Mouse (Mus musculus) liver, embryonic 16.5 days (tissue): ENCODE results near the gene Gm20547. TPM values are rescaled to one million over a fixed set of nuclear protein-coding genes. Genes with fewer than 3 reads are reported as not detected.

Experiments used
- ATAC-seq: fragments of 200-750 bp; cut with Nextera tagmentation; 2 replicates; pipeline ENCODE4 v1.8.0; 2017; ENCODE audit warnings: low read depth, mild to moderate bottlenecking, moderate number of reproducible peaks, moderate library complexity
- H3K27ac ChIP-seq: fragments of 300-500 bp; sonication (generic); 2 replicates; pipeline ENCODE4 v1.5.1; 2014; ENCODE audit warnings: mild to moderate bottlenecking, low read length
- H3K27me3 ChIP-seq: fragments of 300-500 bp; sonication (generic); 2 replicates; pipeline ENCODE4 v1.6.1; 2014; ENCODE audit warnings: low read depth, low read length, mixed read lengths; ENCODE audit not compliant: control insufficient read depth, insufficient read depth
- H3K36me3 ChIP-seq: fragments of 300-500 bp; sonication (generic); 2 replicates; pipeline ENCODE4 v1.6.1; 2014; ENCODE audit warnings: mild to moderate bottlenecking; ENCODE audit not compliant: control insufficient read depth, insufficient read depth
- H3K4me1 ChIP-seq: fragments of 300-500 bp; sonication (generic); 2 replicates; pipeline ENCODE4 v1.6.1; 2014; ENCODE audit warnings: low read depth, low read length, mixed read lengths; ENCODE audit not compliant: control insufficient read depth
- H3K4me2 ChIP-seq: fragments of 300-500 bp; sonication (generic); 2 replicates; pipeline ENCODE4 v1.6.1; 2014; ENCODE audit warnings: low read depth, low read length, mixed read lengths
- H3K4me3 ChIP-seq: fragments of 300-500 bp; sonication (generic); 2 replicates; pipeline ENCODE4 v1.5.1; 2014; ENCODE audit warnings: low read depth, mild to moderate bottlenecking, low read length
- H3K9ac ChIP-seq: fragments of 300-500 bp; sonication (generic); 2 replicates; pipeline ENCODE4 v1.6.1; 2014; ENCODE audit warnings: low read depth, low read length
- H3K9me3 ChIP-seq: fragments of 300-500 bp; sonication (generic); replicated peaks from 2 replicates; pipeline ENCODE4 v1.6.1; 2016; ENCODE audit warnings: low read length; ENCODE audit not compliant: control insufficient read depth
- WGBS: fragments of 180-500 bp; shearing (Covaris S2); extraction: QIAGEN DNeasy Blood & Tissue Kit; methylation state at CpG from one replicate; pipeline ENCODE4 v1.1.7; 2014; ENCODE audit not compliant: insufficient replicate concordance; 5-methylcytosine and 5-hydroxymethylcytosine counted together
- polyA plus RNA-seq: library from polyadenylated mRNA; unstranded; fragments of >200 nt; fragmentation: Nextera tagmentation; extraction: Ambion mirVana; gene quantifications from 2 replicates; pipeline ENCODE4 v1.2.1, GENCODE M21; 2015

The Gm20547 gene
- polyA plus RNA-seq = not detected in 2 replicates

- peak within 1 kb of the TSS; percentile 51 for H3K4me2 ChIP-seq
- H3K36me3 ChIP-seq = no peaks in the 10 kb centered on the region
- peak within 1 kb of the TSS; percentile 46 for H3K4me3 ChIP-seq
- H3K9me3 ChIP-seq = no peaks in the 10 kb centered on the region
- peak; percentile 72 for ATAC-seq
- peak within 1 kb of the TSS; percentile 12; the same call in 1 of the 2 replicates for H3K9ac ChIP-seq
- WGBS = 23% methylated on average over 15 of the region's 15 CpGs
- peaks cover 2% of the 10 kb centered on the region for H3K4me1 ChIP-seq
- H3K27ac ChIP-seq = peak within 1 kb of the TSS; percentile 75
- no peaks in the 10 kb centered on the region for H3K27me3 ChIP-seq
Measured at GRCm38 (mm10) chr17:34881683-34882310, at the start of gene Gm20547. TSS of gene Gm20547 (minus strand) at chr17:34882042.

GRCm38 (mm10) chr17:34931061-34931734, 49.4 kb upstream of the Gm20547 start, which contains the start of gene Neu1:
TSS of gene Neu1 (plus strand) at chr17:34931253.
- peak within 1 kb of the TSS; percentile 39; the same call in 1 of the 2 replicates for H3K27ac ChIP-seq
- peak within 1 kb of the TSS; percentile 72 for H3K9ac ChIP-seq
- ATAC-seq = peak; percentile 95
- no peaks in the 10 kb centered on the region for H3K36me3 ChIP-seq
- H3K27me3 ChIP-seq = no peaks in the 10 kb centered on the region
- WGBS = under 1% methylated on average over 38 of the region's 38 CpGs
- peak within 1 kb of the TSS; percentile 91 for H3K4me2 ChIP-seq
- peak within 1 kb of the TSS; percentile 74 for H3K4me3 ChIP-seq
- peaks cover 13% of the 10 kb centered on the region for H3K4me1 ChIP-seq
- H3K9me3 ChIP-seq = no peaks in the 10 kb centered on the region

- no peaks in the 10 kb centered on the region for H3K36me3 ChIP-seq
- WGBS = 68% methylated on average over 4 of the region's 4 CpGs
- peaks cover 13% of the 10 kb centered on the region for H3K4me1 ChIP-seq
- no peak overlapping the region for H3K4me2 ChIP-seq
- H3K9me3 ChIP-seq = no peaks in the 10 kb centered on the region
- ATAC-seq = no peak
- no peak overlapping the region for H3K27ac ChIP-seq
- H3K4me3 ChIP-seq = no peak overlapping the region
- H3K9ac ChIP-seq = no peak overlapping the region
- no peaks in the 10 kb centered on the region for H3K27me3 ChIP-seq
Measured at GRCm38 (mm10) chr17:34928841-34929240, 47.0 kb upstream of the Gm20547 start.

GRCm38 (mm10) chr17:34927306-34928019, 45.6 kb upstream of the Gm20547 start:
- 79% methylated on average over 18 of the region's 18 CpGs for WGBS
- H3K4me2 ChIP-seq = no peak overlapping the region
- H3K9ac ChIP-seq = no peak overlapping the region
- H3K27ac ChIP-seq = no peak overlapping the region
- peaks cover 13% of the 10 kb centered on the region for H3K4me1 ChIP-seq
- no peaks in the 10 kb centered on the region for H3K27me3 ChIP-seq
- H3K9me3 ChIP-seq = no peaks in the 10 kb centered on the region
- no peak overlapping the region for H3K4me3 ChIP-seq
- no peak for ATAC-seq
- H3K36me3 ChIP-seq = no peaks in the 10 kb centered on the region

GRCm38 (mm10) chr17:34924258-34924657, 42.4 kb upstream of the Gm20547 start:
- no peak for ATAC-seq
- H3K4me1 ChIP-seq = no peaks in the 10 kb centered on the region; the same call in none of the 2 replicates
- no peak overlapping the region for H3K4me2 ChIP-seq
- H3K27me3 ChIP-seq = no peaks in the 10 kb centered on the region
- 65% methylated on average over 5 of the region's 5 CpGs for WGBS
- H3K36me3 ChIP-seq = no peaks in the 10 kb centered on the region
- no peaks in the 10 kb centered on the region for H3K9me3 ChIP-seq
- H3K27ac ChIP-seq = no peak overlapping the region
- H3K9ac ChIP-seq = no peak overlapping the region
- H3K4me3 ChIP-seq = no peak overlapping the region

GRCm38 (mm10) chr17:34922939-34923338, 41.1 kb upstream of the Gm20547 start:
- H3K4me2 ChIP-seq = no peak overlapping the region
- no peak overlapping the region for H3K27ac ChIP-seq
- H3K36me3 ChIP-seq = no peaks in the 10 kb centered on the region
- no peak overlapping the region for H3K9ac ChIP-seq
- no peaks in the 10 kb centered on the region for H3K9me3 ChIP-seq
- no peaks in the 10 kb centered on the region for H3K27me3 ChIP-seq
- WGBS = 39% methylated on average over 6 of the region's 6 CpGs
- ATAC-seq = no peak
- H3K4me1 ChIP-seq = no peaks in the 10 kb centered on the region; the same call in none of the 2 replicates
- no peak overlapping the region for H3K4me3 ChIP-seq

- Histone ChIP-seq H3K9me3 (no peaks in the 10 kb centered on the region), H3K9ac (no peak overlapping the region), H3K27ac (no peak overlapping the region), H3K4me3 (no peak overlapping the region), H3K36me3 (peaks cover 3% of the 10 kb centered on the region), H3K27me3 (no peaks in the 10 kb centered on the region), H3K4me1 (peaks cover 14% of the 10 kb centered on the region), H3K4me2 (no peak overlapping the region)
- 68% methylated on average over 9 of the region's 9 CpGs for WGBS
- no peak for ATAC-seq
Measured at GRCm38 (mm10) chr17:34917188-34917587, 35.3 kb upstream of the Gm20547 start.

GRCm38 (mm10) chr17:34916316-34916715, 34.5 kb upstream of the Gm20547 start:
- no peak for ATAC-seq
- H3K27me3 ChIP-seq = no peaks in the 10 kb centered on the region
- no peak overlapping the region for H3K4me2 ChIP-seq
- H3K36me3 ChIP-seq = peaks cover 9% of the 10 kb centered on the region
- no peak overlapping the region for H3K9ac ChIP-seq
- 58% methylated on average over 5 of the region's 5 CpGs for WGBS
- H3K9me3 ChIP-seq = no peaks in the 10 kb centered on the region
- no peak overlapping the region for H3K27ac ChIP-seq
- H3K4me3 ChIP-seq = no peak overlapping the region
- H3K4me1 ChIP-seq = peaks cover 14% of the 10 kb centered on the region
